Mouse (Mus musculus): ENCODE data around the gene Sorbs1. TPM values are rescaled to one million over a fixed set of nuclear protein-coding genes. Genes with fewer than 3 reads are reported as not detected.

Sorbs1 gene
- total RNA-seq, 2 experiments from 2014 or later: 131 to 189 TPM

- intact Hi-C loops (cut with DNase I): no loop called here
- DNase-seq: no peak
Measured at GRCm38 (mm10) chr19:40288415-40288814, 225.2 kb downstream of the Sorbs1 start.

DNA sequence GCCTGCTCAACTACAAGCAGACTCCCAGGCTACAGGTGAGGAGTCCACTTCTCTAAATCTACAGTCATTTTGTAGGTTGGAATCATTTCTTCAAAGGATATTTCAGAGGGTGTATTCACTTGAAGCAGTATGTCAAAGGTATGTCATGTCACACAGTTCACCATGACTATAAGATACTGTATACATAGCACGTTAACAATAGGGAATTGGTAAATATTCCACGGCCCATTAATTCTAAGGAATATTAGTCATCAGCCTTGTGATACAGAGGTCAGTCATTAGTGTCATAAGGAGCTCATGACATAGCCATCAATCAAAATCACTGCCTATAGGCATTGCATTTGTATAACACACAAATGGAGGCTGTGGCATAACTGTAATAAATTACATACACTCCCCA, 228.9 kb downstream of the Sorbs1 start:
- DNase-seq: no peak
- intact Hi-C loops (cut with DNase I): no loop called here

DNA sequence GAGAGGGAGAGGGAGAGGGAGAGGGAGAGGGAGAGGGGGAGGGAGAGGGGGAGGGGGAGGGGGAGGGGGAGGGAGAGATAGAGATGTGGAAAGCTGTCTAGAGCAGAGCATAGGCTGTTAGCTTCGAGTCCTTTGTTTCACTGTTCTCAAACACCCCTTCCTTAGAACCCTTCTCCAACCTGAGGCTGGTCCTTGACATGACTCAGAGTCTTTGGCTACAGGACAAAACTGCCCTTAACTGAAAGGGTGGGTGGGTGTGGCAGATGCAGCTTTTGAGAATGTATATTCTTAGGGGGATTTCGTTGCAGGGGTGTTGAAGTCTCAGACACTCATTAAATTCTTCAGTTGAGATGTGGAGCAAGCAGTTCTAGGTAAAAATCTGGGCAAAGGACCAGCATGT, 230.2 kb downstream of the Sorbs1 start:
- no peak for DNase-seq
- intact Hi-C loops (cut with DNase I): no loop called here

GRCm38 (mm10) chr19:40278372-40279023, 235.1 kb downstream of the Sorbs1 start:
- no peak for DNase-seq

DNA sequence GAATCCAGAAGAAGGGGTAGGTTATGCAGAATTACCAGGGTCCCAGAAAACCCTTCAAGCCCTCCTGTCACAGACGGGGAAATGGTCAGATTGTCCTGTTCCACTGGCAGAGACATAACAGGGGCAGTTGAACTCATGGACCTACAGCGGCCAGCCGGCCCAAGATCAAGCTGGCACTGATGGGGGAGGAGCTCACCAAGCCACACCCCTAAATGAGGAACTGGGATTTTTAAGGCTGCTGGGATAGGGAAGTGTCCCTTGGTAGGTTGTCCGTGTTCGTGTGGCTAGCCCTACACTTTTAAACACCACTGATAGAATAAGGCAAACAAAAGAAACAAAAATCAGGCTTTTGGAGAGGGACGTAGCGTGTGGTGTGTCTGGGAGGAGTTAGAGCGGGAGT, 236.1 kb downstream of the Sorbs1 start:
- intact Hi-C loops (cut with DNase I): no loop called here
- DNase-seq: no peak

More at GRCm38 (mm10) chr19:40278372-40279023, 235.1 kb downstream of the Sorbs1 start:
- intact Hi-C loops (cut with DNase I): no loop called here

DNA sequence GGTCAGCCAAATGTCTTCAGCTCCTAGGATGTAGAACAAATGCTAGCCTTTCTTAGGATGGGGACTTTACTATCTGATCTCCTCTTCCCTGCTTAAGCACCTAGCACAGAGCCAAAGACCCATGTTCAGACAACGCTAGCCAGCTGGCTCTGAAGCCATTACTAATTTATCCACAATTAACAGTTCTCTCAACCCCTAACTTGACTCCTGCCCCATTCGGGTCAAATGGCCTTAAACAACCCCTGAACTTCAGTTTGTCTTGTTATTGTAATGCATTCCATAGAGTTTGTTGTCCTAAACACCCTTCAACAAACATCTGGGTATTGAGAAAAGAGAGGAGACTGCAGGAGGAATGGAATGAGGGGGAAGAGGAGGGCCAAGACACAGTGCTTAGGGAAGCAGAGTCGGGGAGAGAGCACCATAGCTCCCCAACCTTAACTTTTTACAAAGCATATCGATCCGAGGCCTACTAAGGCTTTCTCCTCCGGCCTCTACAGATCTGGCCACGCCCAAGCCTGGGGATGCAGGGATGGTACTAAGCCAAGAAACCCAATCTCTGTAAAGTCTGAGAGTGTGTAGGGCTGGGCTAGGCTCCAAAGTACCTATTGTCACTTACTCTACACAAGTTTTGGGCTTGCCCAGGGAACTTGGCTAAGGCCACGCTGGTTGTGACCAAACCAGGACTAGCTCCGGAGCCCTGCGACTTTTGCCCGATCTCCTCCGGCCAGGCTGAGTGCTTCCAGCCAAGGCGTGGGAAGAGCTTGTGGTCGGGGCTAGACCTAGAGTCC, 238.0 kb downstream of the Sorbs1 start:
- no peak for DNase-seq
- intact Hi-C loops (cut with DNase I): no loop called here

GRCm38 (mm10) chr19:40272674-40273073, 240.9 kb downstream of the Sorbs1 start:
- intact Hi-C loops (cut with DNase I): no loop called here
- no peak for DNase-seq

DNA sequence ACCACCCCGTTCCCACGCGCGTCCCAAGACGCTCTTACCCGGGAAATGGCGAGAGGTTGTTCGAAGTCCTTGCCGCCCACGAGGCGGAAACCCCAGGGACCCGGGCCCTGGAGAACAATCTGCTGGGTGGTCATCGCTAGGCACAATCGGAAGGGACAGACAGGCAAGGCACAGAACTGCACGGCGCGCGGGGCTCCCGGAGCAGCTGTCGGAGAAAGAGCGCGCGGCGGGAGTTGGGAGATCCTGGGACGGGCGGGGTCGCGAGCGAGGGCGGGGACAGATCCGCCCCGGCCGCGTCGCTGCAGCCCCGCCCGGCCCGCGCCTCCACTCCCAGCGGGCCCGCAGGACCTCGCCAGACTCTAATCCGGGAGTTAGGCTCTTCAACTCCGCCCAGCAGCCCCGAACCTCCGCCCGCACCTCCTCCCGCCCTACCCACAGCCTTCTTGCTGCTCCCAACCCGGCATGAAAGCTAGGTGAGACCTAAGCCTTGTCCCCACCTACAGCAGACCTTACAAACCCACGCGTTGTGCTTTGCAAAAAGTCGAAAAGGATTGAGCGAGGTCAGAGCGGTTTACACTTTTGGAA, 242.2 kb downstream of the Sorbs1 start, which contains the start of gene Pdlim1:
Pdlim1 (minus strand) TSS at position 535 of the 585 bp plus-strand sequence.
- intact Hi-C loops (cut with DNase I): no loop called here
- peak; percentile 63 to 68 for DNase-seq

- peak in 1 of 2 experiments; percentile 31 for DNase-seq
- intact Hi-C loops (cut with DNase I): no loop called here
Measured at GRCm38 (mm10) chr19:40270351-40271307, 242.9 kb downstream of the Sorbs1 start.

GRCm38 (mm10) chr19:40269526-40269925, 244.1 kb downstream of the Sorbs1 start:
- intact Hi-C loops (cut with DNase I): no loop called here

GRCm38 (mm10) chr19:40268493-40268892, 245.1 kb downstream of the Sorbs1 start:
- DNase-seq: no peak
- intact Hi-C loops (cut with DNase I): no loop called here

More at GRCm38 (mm10) chr19:40269526-40269925, 244.1 kb downstream of the Sorbs1 start:
- DNase-seq: no peak

GRCm38 (mm10) chr19:40267380-40267779, 246.2 kb downstream of the Sorbs1 start:
- intact Hi-C loops (cut with DNase I): no loop called here

DNA sequence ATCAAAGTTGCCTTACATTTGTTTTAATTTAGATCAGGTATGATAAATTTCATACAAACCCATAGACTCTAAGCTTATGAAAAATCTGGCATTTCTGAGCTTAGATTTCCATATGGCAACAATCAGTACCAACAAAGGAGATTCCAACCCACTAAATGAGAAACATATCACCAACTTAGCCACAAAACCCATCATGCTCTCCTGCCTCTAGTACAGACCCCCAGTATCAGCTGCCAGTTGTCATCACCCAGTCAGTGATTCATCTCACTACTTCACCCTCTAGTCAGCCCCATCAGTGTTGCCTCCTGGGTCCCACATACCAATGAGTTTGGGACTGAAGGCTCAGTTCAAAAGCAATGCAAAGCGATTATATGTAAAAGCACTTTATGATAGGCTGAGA, 254.1 kb downstream of the Sorbs1 start:
- no peak for DNase-seq
- intact Hi-C loops (cut with DNase I): no loop called here

More at GRCm38 (mm10) chr19:40267380-40267779, 246.2 kb downstream of the Sorbs1 start:
- DNase-seq: no peak

DNA sequence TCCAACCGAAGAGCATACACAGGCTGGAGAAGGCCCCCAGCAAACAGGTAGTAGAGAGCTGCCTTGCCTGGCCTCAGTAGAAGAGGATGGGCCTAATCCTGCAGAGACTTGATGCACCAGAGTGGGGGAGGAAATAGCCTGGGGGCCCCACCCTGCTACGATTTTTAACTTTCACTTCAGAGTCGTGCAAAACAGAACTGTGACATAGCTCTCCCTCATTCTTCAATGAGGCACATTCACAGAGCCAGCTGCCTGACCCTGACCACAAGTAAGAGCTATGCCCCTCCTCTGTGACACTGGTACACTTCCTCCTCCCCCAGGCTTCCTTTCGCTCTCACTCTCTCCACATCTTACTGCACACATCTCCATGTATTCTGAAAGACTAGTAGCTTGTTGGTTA, 256.2 kb downstream of the Sorbs1 start:
- intact Hi-C loops (cut with DNase I): no loop called here
- no peak for DNase-seq

- intact Hi-C loops (cut with DNase I): no loop called here
Measured at GRCm38 (mm10) chr19:40256376-40257050, 257.1 kb downstream of the Sorbs1 start.

DNA sequence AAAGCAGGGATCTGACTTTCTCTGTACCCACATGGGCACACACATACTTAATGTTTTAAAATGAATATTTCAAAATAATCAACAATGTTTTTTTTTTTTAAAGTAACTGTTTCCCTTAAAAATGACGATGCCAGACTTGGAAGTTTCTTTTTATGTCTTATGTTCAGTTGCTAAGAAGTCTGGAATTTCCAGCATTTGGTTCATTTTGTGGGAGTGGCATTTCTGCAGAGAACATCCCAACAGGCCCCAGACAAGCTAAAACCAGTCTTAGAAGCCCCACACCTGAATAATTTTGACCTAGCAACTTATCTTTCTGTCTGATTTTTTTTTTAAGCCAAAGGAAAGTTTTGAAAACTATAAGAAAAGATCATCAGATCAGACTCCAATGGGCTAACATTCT, 258.0 kb downstream of the Sorbs1 start:
- no peak for DNase-seq
- intact Hi-C loops (cut with DNase I): no loop called here

More at GRCm38 (mm10) chr19:40256376-40257050, 257.1 kb downstream of the Sorbs1 start:
- no peak for DNase-seq

DNA sequence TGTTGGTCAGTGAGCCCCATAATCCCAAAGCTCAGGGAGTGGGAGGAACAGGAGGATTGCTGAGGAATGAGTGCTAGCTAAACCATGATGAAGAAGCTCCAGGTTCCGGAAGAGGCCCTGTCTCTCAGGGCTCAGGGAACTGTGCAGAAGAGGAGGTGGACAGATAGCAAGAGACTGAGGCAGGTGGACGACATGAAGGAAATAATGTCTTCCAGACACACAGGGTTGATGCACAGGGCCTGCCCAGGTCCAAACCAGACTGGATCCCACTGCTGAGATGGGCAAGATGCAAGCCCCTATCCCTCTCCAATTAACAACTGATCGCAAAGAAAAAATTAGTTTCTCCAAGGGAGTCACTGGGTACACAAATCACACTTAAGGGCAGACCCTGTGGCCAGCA, 258.8 kb downstream of the Sorbs1 start:
- intact Hi-C loops (cut with DNase I): no loop called here
- DNase-seq: no peak

DNA sequence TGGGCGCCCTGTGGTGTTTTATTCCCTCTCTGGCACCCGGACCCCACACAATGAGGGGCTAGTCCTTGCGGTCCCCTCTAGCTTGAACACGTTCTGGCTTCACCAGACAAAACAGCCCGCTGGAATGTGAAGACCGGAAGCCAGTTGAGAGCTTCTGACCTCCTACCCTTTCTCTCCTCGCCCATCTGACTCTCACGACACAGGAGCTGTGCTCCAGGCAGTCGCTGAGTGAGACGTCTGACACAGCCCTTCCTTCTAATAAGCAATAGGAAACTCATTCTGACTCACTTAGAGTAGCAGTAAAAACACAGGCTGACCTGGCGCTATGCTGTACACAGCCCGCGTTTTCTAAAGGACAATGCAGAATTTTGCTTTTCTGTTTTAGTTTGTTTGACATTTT, 259.8 kb downstream of the Sorbs1 start:
- intact Hi-C loops (cut with DNase I): no loop called here
- no peak for DNase-seq

- intact Hi-C loops (cut with DNase I): no loop called here
- no peak for DNase-seq
Measured at GRCm38 (mm10) chr19:40251115-40251514, 262.5 kb downstream of the Sorbs1 start.

DNA sequence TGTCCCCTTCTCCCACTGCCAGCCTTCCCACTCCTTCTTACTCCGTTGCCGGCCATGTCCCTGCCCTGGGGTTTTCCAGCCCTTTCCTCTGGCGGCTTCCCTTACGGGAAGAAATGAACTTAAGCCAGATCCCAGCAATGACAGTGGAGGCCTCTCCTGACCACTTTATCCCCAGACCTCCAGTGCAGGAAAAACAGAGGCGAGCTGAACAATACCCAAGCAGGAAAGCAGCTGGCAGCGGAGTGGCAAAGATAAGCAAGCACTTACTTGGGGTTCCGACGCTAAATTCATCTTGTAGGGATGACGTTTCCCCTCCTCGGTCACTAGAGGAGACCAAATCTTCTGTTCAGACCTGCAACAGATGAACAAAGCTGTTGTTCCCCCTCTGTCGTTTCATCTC, 264.2 kb downstream of the Sorbs1 start:
- no peak for DNase-seq
- intact Hi-C loops (cut with DNase I): no loop called here

Data from gastrocnemius, postnatal 36 days (tissue).